Mouse (Mus musculus) megakaryocyte, embryonic 14.5 days (primary cell): ENCODE data around the gene Slc25a24.

Experiments
- FLI1 ChIP-seq: IDR thresholded peaks from 2 replicates; pipeline ENCODE4 v1.6.1; 2012; ENCODE audit warnings: low read length, inconsistent platforms, mixed read lengths
- GATA1 ChIP-seq: IDR thresholded peaks from 3 replicates; pipeline ENCODE4 v1.6.1; 2012; ENCODE audit warnings: mixed read lengths, low read length, inconsistent platforms, borderline replicate concordance

DNA sequence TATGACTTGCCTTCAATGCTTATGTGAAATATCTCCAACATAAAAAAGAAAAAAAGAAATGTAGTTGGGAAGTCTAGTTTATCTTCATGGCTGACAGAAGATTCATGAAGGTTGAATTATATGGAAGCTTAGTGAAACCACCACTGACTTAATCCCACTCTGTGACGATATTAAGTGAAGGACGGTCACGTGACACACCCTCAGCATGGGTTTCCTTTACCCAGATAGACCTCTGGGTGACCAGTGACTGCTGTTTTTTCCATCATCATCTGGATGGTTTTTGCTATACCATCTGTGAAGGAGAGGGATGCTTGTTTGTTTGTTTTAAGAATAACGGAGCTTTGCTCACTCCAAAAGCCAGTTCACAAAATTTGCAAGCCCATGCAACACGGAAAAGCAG lies 3.4 kb upstream of the Slc25a24 start:
- TF ChIP-seq GATA1 = no peak
- no peak for TF ChIP-seq FLI1
